Mouse (Mus musculus) brain, embryonic 14.5 days (tissue): ENCODE measurements at regions not wholly inside any gene's neighbourhood (a gene's known extent, or its start where the extent isn't known, plus 50 kb on each side); places are given as distances from the start of the nearest gene placed in this dataset.
A peak's percentile ranks its signal among the peaks of the same experiment; 100 is the strongest.

ENCODE experiments used
- DNase-seq: peaks from one replicate; pipeline ENCODE4 v3.0.0-alpha.2; 2011; ENCODE audit warnings: low read depth
- CTCF ChIP-seq: fragments of 200-500 bp; IDR thresholded peaks from 2 replicates; pipeline ENCODE4 v1.5.1; 2012; ENCODE audit warnings: inconsistent platforms, mild to moderate bottlenecking, moderate library complexity, borderline replicate concordance; ENCODE audit not compliant: insufficient read depth, insufficient read length; ENCODE audit errors: extremely low read depth
- POLR2A ChIP-seq: fragments of 200-500 bp; IDR thresholded peaks from 2 replicates; pipeline ENCODE4 v1.6.1; 2012; ENCODE audit warnings: mild to moderate bottlenecking, inconsistent platforms, borderline replicate concordance; ENCODE audit not compliant: poor library complexity, insufficient read depth, insufficient read length, severe bottlenecking; ENCODE audit errors: extremely low read depth

DNA sequence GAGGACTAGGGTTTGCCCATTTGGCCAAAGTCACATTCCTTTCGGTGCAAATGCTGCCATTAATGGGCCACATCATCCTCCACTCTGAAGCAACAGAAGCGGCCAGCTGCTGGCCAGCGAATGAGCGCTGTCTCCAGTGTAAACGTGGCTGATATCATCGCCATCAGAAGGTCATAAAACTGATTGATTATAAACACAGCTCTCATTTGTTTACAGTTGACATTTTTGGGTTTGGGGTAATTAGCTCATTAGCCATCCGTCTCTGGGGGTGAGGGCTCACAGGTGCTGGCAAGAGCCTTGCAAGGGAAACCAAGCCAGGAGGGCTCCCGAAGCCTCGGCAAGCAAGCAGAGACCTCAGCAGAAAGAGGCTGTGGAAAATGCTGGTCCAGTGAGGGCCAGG, 101.1 kb upstream of the Bmp4 start:
- TF ChIP-seq POLR2A (no peak), CTCF (no peak)
- DNase-seq = no peak

- DNase-seq = no peak
- no peak for TF ChIP-seq CTCF
- no peak for TF ChIP-seq POLR2A
These were observed 100.7 kb upstream of the Bmp4 start for GRCm38 (mm10) chr14:46491182-46491581.

DNA sequence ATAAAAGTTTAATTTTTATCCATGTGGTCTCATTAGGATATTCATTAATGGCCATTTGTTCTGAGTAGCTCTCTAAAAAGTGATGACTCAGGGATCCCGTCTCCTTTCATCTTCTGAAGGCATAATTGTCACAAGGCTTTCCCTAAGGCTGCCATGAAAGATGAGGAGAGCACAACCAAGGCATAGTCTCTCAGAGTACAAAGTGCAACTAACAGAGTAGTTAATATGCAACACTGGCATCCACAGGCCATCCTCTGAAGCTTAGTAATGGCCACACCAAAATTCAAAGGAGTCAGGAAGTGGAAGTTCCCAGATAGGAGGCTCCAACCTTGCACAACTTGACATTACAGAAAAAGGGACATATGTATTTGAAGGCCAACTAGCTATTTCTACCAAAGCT, 97.1 kb upstream of the Bmp4 start:
- no peak for DNase-seq
- TF ChIP-seq CTCF (no peak), POLR2A (no peak)

- TF ChIP-seq CTCF (no peak), POLR2A (no peak)
- DNase-seq = no peak
These were observed 89.9 kb upstream of the Bmp4 start for GRCm38 (mm10) chr14:46480396-46480795.

DNA sequence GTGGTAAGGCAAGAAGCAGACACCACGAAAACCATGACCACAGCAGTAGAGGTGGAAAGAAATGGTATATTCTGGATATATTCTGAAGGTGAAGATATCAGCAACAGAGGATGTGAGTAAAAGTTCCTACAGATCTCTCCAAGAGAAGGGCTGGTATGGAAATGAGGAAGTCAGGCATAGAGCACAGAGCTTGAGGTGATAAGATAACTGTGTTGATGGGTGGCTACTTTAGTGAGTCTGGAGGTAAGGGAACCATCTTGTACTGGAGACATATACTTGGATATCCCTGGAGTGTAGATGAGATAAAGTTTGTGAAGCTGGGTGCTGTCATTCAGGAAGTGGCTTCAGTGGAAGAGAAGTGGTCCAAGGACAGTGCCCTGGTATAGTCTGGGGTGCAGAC, 85.5 kb upstream of the Bmp4 start:
- DNase-seq = no peak
- TF ChIP-seq POLR2A (no peak), CTCF (no peak)

DNA sequence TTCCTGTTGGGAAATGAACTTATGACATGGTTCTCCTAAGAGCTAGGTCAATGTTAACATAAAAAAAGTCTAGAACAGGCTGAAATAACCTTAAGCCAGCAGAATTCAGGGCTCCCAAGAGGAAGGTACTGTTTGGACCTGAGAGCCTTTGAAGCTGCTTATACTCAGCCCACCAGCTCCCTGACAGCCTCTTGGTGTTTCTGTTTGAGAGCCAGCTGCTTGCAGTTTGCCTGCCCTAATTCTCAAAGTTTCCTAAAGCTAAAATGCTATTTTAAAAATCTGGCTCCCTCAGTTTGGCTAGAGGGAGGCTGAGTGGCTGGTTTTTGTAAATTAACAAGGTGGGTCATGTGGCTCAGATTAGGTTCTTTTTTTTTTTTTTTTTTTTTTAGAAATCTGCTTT, 72.5 kb upstream of the Bmp4 start:
- TF ChIP-seq CTCF (no peak), POLR2A (no peak)
- no peak for DNase-seq

DNA sequence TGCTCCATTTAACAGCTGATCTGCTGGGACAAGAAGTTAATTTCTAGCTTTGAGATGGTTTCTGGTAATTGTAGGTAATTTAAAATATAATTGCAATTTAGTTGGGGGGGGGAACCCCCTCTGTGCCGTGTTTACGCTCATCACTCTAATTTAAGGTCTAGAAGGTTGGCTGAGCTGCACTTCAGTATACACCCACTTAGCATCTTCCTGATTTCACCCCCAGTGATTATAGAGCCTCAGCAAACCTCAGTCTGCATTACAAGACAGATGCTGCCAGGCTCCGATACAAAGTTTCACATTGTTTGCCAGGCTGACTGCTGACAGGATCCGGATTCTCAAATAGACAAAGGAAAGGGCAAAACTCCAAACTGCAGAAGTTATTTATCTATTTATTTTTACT, 71.5 kb upstream of the Bmp4 start:
- no peak for TF ChIP-seq POLR2A
- TF ChIP-seq CTCF = no peak
- DNase-seq = peak; percentile 6

DNA sequence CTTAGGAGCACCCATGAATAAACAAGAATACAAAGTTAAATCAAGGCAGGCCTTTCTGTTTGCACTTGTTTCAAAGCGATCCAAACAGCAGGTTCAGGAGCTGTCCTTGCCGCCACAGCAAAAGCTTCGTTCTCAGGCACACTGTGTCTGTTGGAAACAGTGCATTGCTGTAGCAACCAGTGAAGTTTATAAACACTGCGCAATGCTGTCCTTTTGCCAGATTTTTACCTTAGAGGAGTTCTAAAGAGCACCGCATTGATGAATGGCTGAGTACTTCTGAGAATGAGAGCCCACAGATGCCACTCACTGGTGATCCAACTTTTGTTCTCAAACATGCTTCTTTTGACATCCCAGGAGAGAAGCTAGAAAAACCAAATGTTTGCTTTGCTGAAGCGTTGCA, 64.0 kb upstream of the Bmp4 start:
- no peak for TF ChIP-seq POLR2A
- no peak for TF ChIP-seq CTCF
- DNase-seq = no peak

DNA sequence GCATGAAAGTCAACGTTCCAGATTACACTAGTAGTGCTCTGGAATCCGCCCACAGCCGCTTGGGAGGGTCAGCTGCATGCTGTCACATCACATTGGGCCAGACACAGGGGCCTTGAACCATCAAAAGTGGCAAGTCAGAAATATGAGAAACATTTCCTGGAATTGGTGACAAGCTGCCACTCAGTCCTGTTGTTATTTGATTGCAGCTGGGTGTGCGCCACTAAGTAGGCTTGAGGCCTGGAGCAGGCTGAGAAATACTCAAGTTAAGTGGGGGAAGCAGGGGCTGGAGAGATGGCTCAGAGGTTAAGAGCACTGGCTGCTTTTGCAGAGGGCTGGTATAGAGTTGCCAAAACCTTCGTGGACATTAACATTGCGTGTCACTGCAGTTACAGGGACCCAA, 51.2 kb upstream of the Bmp4 start:
- TF ChIP-seq POLR2A (no peak), CTCF (no peak)
- no peak for DNase-seq
